Mouse (Mus musculus) spleen, postnatal 4 days (tissue): ENCODE results near the gene Naip6.
"Not testable (repeated sequence)": the region's sequence is repeated elsewhere in the genome, so short reads cannot be mapped to it uniquely, and the experiment has no call there.

ENCODE experiments used
- DNase-seq, 2 experiments: peaks; one replicate each; pipeline ENCODE4 v3.0.0; 2022; ENCODE audit warnings: low spot score in 2 of 2

Naip6 gene

DNA sequence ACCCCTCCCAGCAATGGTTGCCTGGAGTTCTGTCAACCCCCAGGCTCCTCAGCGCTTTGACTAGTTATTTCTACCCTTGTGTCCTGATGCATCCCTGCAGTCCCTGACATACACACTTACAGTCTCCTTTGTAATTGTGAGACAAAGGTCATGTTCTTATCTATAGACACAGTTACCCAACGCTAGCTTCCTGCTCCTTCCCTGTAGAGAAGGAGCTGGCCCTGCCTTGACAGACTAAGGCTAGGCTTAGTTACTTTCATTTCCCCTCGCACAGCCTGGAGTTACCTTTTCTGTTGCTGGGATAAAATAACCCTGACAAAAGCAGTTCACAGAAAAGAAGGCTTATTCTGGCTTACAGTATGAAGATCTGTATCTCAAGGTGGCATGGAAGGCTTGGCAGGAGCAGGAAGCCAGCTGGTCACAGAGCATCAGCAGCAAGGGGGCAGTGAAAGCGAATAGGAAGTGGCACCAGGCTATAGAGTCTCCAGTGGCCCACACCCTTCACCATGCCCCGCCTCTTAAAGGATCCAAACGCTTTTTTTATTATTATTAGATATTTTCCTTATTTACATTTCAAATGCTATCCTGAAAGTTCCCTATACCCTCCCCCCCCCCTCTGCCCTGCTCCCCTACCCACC, at the start of gene Naip6:
TSS of gene Naip6 (minus strand) at position 419 of the 638 bp plus-strand sequence.
- not testable (repeated sequence) for DNase-seq

DNA sequence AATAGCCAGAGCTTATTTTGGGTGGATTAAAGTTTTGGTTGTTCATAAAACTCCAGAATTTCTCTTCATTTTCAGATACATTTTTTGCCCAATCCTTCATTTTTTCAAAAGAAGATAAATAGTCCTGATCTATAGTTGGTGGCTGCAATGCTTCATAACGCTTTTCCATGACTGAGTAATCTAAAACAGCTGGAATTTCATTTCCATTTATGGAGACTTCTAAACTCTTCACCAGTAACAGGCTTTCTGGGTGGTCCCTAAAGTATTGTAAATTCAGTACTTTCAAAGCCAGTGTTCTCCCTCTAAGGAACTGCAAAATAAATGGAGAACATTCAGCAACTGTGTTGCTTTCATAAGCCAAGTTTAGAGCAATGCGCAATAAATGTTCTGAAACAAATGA, 34.8 kb upstream of the Naip6 start:
- DNase-seq = not testable (repeated sequence)

DNA sequence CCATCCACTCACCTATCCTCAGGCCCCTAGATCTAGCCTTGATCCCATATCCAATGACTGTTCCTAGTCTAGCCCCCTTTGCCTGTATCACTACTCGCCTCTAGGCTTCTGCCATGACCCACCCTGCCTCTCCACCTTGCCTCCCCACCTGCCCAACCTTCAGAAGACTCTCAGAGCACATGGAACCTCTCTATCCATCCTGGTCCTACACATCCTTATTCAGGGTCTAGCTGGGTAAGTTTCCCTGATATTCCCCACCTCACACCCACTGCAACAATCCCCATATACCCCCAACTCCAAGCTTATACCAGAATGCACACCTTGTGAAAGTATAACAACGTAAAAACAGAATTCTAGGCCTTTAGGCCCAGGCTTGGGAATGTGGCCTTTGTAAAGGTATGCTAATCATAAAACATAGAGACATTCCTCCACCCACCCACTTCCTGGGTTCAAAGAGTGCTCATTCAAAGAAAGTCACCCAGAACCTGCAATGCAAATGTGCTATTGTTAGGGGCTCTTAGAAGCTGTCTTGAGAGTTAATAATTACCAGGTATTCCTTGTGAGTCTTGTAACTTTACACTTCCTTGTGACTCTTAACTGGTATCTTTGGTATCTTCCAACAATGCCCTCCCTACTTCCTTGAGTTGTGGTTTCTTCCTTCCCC, 32.2 kb upstream of the Naip6 start:
- not testable (repeated sequence) for DNase-seq

DNA sequence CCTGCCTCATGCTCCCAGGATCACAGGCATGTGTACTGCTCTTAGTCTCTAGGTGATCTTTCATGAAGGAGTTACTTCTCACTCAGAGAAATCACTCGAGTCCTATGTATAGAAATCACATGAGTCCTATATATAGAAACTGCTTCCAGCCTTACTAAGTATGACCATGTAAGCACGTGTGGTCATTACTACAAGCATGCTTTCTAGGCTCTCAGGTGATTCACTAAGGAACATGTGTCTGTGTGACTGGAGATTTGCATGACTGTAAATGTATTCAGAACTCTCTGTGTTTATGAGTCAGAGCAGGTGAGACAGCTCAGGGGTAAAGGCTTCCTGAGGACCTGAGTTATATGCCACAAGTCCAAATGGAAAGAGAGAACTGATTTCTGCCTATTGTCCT, 24.3 kb upstream of the Naip6 start:
- no peak for DNase-seq

DNA sequence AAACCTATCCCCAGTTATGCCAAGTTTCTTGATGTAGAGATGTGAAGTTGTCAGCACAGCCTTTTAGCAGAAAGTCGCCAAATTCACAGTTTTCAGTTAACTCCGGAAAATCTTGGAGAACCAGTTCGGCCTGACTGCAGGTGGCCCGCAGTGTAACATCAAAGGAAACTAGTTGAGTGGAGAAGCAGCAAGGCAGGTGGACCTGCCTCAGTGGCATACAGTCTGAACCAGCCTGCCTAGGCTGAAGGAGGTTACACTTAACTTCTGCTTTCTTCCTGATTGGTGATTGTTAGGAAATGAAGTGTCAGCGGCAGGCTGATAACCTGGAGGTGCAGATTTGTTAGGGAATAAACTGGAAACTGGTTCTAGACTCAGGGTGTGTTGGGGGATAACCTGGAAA, 14.3 kb upstream of the Naip6 start:
- DNase-seq = not testable (repeated sequence)

DNA sequence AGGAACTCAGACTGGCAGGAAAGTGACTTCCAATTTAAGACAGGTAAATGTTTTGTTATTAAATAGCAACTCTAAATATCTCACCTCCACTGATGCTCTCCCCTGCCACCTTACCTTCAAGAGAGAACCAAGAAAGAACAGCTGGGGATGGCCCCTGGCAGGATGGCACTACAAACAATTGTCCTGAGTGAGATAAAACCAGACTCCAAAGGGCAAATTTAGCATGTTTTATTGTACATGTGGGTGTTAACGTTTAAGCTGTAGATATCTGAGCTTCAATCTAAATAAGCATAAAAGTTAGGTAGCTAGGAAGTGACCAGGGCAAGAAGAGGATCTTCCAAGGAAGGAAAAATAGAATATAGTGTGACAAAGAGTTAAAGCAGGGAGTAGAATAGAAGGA, 11.4 kb upstream of the Naip6 start:
- DNase-seq = not testable (repeated sequence)

DNA sequence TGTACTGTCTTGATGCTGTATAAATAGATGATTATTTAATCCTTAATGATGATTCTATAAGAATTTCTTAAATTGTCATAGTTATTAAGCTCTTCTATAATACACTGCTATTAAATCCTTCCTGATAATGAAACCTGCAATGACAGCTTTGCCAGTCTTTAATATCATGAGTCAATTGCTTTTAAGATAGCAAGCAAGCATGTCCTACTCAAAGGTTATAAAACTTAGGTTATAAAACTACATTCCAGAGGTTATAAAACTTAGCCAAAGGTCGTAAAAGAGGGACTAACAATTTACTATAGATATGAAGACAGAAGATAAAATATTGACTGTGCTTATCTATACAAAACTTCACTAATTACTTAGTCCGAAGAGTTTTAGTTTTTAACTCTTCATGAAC, 10.6 kb upstream of the Naip6 start:
- not testable (repeated sequence) for DNase-seq

DNA sequence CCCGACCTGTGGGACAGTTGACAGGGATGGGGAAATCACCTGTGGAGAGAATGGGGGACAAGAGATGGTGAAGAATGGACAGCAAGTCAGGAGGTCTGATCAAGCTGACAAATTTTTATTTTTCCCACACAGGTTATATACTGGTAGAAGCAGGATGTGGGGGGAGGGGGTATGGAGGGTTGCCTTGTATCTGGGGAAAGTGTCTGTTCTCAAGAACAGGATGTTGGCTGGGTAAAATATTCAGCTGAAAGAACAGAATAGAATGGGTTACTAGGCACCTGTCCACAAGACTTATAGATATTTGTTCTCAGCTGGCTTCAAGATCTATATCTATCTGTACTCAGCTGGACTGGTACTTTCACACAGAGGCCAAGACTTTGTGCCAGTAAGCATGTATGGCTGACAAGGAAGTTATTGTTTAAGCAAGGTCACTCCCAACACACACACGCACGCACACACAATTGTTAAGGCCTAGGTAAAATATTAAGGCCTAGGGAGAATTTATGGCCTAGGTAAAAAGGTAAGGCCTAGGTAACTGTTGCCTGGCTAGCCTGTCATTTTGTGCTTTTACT, 4.9 kb upstream of the Naip6 start:
- DNase-seq = not testable (repeated sequence)

DNA sequence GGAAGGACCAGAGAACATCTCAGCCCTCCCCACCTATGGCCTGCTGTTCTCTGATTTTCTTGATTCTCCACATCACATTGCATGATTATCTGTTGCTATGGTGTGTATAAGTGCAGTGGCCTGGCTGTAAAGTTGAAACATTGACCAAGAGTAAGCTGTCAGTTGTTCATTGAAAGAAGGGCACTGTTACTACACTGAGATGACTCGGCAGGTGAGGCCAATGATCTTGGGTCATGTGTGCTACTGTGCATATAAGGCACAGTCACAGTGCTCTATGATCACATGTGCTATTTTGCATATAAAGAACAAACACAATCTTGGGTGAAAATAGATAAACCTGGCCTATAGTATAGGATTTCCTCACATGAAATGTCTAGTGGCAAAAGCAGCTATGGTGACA, 32.9 kb downstream of the Naip6 start:
- DNase-seq = no peak

DNA sequence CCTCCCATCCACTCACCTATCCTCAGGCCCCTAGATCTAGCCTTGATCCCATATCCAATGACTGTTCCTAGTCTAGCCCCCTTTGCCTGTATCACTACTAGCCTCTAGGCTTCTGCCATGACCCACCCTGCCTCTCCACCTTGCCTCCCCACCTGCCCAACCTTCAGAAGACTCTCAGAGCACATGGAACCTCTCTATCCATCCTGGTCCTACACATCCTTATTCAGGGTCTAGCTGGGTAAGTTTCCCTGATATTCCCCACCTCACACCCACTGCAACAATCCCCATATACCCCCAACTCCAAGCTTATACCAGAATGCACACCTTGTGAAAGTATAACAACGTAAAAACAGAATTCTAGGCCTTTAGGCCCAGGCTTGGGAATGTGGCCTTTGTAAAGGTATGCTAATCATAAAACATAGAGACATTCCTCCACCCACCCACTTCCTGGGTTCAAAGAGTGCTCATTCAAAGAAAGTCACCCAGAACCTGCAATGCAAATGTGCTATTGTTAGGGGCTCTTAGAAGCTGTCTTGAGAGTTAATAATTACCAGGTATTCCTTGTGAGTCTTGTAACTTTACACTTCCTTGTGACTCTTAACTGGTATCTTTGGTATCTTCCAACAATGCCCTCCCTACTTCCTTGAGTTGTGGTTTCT, 45.9 kb downstream of the Naip6 start:
- DNase-seq = not testable (repeated sequence)

DNA sequence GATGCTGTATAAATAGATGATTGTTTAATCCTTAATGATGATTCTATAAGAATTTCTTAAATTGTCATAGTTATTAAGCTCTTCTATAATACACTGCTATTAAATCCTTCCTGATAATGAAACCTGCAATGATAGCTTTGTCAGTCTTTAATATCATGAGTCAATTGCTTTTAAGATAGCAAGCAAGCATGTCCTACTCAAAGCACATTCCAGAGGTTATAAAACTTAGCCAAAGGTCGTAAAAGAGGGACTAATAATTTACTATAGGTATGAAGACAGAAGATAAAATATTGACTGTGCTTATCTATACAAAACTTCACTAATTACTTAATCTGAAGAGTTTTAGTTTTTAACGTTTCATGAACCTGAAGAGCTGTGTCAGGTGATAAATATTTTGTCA, 60.5 kb downstream of the Naip6 start:
- not testable (repeated sequence) for DNase-seq

DNA sequence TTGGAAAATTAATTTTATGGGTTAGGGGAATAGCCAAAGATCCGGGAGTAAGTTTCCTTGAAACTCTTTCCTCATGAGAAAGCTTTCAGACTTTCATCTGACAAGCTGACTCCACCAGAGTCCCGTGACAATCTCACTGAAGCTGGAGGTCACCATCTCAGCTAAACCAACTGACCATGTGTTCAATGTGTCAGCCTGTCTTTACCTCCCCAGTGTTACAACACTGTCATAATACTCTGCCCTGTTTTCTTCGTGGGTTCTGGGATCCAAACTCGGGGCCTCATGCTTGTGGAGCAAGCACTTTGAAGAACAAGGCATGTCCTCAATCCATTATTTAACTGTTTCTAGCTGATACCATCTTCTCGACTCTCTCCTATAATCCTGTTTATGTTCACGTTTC, 61.5 kb downstream of the Naip6 start:
- DNase-seq = not testable (repeated sequence)

DNA sequence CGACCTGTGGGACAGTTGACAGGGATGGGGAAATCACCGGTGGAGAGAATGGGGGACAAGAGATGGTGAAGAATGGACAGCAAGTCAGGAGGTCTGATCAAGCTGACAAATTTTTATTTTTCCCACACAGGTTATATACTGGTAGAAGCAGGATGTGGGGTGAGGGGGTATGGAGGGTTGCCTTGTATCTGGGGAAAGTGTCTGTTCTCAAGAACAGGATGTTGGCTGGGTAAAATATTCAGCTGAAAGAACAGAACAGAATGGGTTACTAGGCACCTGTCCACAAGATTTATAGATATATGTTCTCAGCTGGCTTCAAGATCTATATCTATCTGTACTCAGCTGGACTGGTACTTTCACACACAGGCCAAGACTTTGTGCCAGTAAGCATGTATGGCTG, 65.6 kb downstream of the Naip6 start:
- DNase-seq = not testable (repeated sequence)

DNA sequence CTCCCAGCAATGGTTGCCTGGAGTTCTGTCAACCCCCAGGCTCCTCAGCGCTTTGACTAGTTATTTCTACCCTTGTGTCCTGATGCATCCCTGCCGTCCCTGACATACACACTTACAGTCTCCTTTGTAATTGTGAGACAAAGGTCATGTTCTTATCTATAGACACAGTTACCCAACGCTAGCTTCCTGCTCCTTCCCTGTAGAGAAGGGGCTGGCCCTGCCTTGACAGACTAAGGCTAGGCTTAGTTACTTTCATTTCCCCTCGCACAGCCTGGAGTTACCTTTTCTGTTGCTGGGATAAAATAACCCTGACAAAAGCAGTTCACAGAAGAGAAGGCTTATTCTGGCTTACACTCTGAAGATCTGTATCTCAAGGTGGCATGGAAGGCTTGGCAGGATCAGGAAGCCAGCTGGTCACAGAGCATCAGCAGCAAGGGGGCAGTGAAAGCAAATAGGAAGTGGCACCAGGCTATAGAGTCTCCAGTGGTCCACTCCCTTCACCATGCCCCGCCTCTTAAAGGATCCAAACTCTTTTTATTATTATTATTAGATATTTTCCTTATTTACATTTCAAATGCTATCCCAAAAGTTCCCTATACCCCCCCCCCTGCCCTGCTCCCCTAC, 70.5 kb downstream of the Naip6 start:
- not testable (repeated sequence) for DNase-seq

DNA sequence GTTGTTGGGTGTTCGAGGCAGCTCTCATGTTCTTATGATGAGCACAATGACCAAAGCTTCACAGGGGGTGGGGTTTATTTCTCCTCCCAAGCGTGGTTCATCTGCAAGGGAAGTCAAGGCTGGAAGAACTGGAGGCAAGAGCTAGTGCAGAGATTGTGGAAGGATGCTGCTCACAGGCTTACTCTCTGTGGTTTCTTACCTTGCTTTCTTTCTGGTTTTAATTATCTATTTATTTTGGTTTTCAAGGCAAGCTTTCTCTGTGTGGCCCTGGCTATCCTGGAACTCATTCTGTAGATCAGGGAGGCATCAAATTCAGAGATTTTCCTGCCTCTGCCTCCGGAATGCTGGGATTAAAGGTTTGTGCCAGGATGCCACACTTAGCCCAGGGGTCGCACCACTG, 71.3 kb downstream of the Naip6 start, which contains the start of gene Naip5:
TSS of gene Naip5 (minus strand) at position 101 of the 400 bp plus-strand sequence.
- DNase-seq = not testable (repeated sequence)

DNA sequence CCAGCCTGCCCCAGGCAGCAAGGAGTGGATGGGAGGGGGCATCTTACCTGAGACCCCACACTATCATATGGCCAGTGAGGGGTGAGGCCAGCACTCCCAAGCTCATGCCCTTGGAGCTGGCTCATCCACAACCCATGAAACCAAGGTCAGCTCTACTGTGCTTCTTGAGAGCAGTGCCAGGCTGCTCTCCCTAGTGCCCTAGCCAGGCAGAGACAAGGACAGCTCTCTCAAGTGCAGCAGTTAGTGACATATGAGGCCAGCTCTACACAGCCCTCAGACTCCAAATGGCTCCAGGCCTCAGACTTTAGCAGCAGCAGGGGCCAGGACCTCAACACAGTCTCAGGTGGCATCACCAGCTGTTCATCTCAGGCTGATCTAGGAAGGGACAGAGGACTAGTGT, 73.8 kb downstream of the Naip6 start:
- DNase-seq = no peak
